Mouse (Mus musculus): Measurements from ENCODE around the gene Ccdc43. TPM values are rescaled to one million over a fixed set of nuclear protein-coding genes. Genes with fewer than 3 reads are reported as not detected.
"Not testable (repeated sequence)": the region's sequence is repeated elsewhere in the genome, so short reads cannot be mapped to it uniquely, and the experiment has no call there.

Gene Ccdc43
- total RNA-seq (2021), result 10 to 100 TPM; 32.8 to 34.5 TPM

GRCm38 (mm10) chr11:102697338-102698017, at the start of gene Ccdc43:
Ccdc43 (minus strand) TSS chr11:102697782.
- intact Hi-C loops (cut with DNase I), result no loop called here
- DNase-seq, result peak; percentile 84

DNA sequence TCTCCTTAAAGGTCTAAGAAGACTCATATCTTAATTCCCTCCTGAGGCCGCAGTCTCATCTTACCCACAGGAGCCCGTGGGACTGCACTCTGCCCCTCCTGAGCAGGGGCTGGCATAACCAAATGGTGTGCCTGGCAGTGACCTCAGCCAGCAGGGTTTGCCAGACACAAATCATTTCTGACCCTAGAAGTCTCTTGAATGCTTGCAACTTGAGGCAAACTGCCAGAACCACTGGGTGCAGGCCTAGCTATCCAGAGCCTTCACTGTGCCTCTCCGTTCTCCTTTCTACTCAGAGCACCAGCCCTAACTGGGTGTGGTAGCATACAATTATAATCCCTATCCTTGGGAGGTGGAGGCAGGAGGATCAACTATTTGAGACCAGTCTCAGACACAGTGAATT, 47.2 kb upstream of the Ccdc43 start:
- intact Hi-C loops (cut with DNase I), result no loop called here

GRCm38 (mm10) chr11:102742843-102743242, 45.3 kb upstream of the Ccdc43 start:
- no peak for DNase-seq
- intact Hi-C loops (cut with DNase I), result no loop called here

More for the DNA sequence above, 47.2 kb upstream of the Ccdc43 start:
- no peak for DNase-seq

DNA sequence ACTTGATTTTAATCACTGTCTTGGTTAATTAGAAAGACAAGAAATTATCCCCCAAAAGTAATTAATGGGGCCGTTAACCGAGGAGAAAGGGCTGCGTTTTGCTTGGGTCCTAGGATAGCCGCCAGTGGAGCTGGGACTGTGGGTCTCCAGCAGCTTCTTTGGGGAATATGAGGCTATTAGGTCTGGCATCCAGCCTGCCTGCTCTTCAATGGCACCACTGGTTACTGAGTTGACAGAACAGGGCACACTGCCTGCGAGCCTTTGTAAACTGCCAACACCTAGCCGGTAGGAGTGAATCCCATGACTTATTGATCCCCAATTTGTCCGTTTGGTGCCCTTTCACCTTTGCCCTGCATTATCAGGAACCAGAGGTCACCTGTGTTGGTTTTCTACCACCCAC, 44.5 kb upstream of the Ccdc43 start:
- intact Hi-C loops (cut with DNase I), result no loop called here
- peak; percentile 81 for DNase-seq

GRCm38 (mm10) chr11:102741129-102741950, 43.8 kb upstream of the Ccdc43 start:
- peak; percentile 91 for DNase-seq
- intact Hi-C loops (cut with DNase I), result no loop called here

DNA sequence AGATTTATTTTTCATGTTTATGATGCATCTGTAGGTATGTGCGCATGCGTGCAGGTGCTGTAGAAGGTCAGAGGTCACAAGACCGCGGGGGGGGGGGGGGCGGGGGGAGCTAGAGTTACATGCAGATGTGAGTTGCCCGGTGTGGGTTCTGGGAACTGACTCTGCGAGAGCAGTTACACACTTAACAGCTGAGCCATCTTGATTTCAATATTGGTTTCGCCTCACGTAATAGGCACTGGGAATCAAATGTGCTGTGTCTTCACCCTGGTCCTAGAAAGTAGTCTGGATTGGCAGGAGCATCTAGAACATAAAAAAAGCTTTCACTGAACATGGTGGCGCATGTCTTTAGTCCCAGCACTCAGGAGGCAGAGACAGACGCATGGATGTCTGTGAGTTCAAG, 43.1 kb upstream of the Ccdc43 start:
- intact Hi-C loops (cut with DNase I), result no loop called here
- DNase-seq, result no peak

DNA sequence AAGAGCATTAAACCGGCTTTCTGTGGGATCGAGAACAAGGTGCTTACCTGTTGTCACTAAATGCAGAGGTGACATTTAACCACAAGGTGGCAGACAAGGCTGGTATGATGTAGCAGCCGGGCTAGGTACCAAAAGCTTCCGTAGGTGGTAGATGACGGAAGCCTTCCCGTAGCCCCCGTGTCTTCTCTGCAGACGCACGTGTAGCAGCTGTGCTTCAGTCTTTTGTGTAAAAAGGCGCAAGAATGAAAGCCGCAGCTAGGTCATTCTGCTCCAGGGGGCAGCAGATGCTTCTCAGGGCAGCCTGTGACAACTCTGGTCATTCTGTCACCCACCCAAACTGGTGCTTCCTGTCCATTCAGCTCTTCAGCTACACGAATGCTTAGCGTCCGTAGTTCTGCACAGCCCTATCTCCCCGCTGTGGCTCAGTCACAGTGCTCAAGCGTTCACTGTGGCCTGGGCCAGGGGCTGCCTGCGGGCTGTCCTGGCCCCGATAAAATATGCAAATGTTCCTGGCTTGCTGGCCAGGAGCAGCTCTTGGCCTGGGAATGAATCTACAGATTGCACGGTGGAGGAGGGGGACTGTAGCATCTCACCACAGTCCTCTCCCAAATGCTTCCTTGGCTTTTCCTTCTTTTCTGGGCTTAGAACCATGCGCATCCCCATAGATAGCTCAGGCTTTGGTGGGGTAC, 41.8 kb upstream of the Ccdc43 start:
- peak; percentile 83 for DNase-seq
- intact Hi-C loops (cut with DNase I), result no loop called here

DNA sequence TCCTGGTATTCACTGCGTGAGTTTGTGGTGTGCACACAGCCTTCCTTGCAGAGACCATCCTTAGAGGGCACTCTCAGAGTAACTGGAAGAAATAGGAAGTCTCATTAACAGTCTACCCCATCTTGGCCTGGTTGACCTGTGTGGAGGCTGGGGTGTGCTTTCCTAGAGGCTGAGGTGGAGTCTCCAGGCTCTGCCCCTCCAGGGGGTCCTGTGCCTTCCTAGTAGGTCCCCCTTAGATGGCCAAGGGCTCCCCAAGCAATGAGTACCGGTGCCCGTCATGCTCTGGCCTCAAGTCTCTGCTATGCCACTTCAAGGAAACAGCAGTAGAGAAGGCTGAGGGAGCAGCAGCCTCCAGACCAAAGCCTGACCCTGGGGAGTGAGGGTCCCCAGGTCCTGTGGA, 40.5 kb upstream of the Ccdc43 start:
- intact Hi-C loops (cut with DNase I), result no loop called here
- DNase-seq, result no peak

GRCm38 (mm10) chr11:102734961-102735360, 37.4 kb upstream of the Ccdc43 start:
- DNase-seq, result no peak
- intact Hi-C loops (cut with DNase I), result no loop called here

DNA sequence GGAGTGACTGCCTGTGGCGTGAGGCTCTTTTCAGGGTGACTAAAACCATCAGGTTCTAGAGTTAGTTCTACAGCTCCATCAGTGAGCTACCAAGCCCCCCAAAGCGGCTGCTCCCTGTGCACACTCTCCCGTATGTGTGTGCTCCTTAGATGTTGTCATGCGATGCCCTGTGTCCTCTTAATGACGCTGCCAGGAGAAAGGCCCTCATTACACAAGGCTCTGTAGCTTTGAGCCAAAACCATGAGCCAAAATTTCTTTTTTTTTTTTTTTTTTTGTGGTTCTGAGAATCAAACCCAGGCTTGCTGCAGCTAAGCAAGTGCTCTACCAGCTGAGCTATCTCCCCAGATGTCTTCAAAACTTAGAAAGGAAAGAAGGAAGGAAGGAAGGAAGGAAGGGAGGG, 35.6 kb upstream of the Ccdc43 start:
- intact Hi-C loops (cut with DNase I), result no loop called here
- DNase-seq, result no peak

DNA sequence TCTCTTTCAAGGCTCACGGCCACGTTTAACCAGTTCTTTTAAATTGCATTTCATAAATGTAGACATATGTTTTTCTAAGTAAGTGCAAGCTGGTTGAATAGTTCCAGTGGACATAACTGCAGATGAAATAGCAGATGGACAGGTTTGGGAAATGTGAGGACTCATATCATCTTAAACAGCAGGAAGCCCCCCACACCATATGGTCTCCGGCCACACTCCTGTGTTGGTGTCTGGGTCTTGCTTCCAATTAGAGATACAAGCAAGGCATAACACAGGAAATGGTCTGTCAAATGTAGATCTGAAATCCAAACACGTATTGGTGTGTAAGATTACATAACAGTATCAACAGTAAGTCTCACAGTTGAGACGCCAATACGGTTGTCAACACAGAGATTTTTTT, 33.8 kb upstream of the Ccdc43 start:
- no peak for DNase-seq
- intact Hi-C loops (cut with DNase I), result no loop called here

DNA sequence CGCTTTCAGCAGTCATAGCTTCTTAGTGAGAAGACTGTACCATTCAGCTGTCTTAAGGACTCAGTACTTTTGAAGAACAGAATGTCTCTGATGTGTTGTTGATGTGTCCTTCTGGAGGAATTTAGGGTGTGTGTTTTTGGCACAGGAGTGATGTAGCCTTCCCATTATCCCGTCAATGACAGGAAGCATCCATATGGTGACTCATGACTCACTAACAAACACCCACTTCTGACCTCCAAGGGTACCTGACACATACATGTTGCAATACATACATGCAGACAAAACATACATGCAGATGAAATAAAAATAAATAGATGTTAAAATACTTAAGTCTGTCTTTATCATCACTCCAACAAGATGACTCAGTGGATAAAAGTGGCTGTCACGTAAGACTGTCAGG, 32.3 kb upstream of the Ccdc43 start:
- intact Hi-C loops (cut with DNase I), result no loop called here
- no peak for DNase-seq

DNA sequence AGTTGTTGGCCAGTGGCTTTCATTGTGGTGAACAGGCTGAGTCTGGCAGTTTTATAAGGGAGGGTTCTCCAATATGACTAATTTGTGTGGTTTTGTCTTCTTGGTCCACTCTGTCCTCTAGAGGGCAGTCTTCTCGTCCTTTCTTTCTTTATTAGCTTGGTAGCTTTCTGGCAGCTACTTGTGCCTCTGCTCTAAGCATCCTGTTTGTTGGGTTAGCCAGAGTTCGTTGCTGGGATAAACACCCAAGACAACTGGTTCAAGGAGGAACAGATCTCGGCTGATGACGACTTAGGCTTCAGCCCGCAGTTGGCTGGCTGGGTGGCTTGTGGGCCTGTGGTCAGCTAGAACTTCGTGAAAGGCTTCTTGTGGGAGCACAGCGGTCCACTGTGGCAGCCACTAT, 31.0 kb upstream of the Ccdc43 start:
- intact Hi-C loops (cut with DNase I), result no loop called here
- no peak for DNase-seq

DNA sequence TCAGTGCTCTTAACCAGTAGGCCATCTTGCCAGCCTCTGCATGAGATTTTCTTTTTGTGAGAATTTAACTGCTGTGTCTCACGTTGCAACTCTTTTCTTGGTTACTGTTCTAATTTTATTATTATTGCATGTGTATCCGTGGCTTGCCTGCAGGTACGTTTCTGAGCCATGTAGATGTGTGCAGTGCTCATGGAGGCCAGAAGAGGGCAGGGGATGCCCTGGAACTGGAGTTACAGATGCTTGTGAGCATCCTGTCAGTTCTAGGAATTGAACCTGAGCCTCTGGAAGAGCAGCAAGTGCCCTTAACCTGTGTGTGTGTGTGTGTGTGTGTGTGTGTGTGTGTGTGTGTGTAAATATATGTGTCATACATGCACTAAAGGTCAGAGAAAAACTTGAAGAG, 28.0 kb upstream of the Ccdc43 start:
- intact Hi-C loops (cut with DNase I), result no loop called here
- DNase-seq, result peak; percentile 38

- intact Hi-C loops (cut with DNase I), result no loop called here
- DNase-seq, result no peak
Measured at GRCm38 (mm10) chr11:102716135-102716534, 18.6 kb upstream of the Ccdc43 start.

GRCm38 (mm10) chr11:102714578-102714977, 17.0 kb upstream of the Ccdc43 start:
- DNase-seq; intact Hi-C loops (cut with DNase I): not testable (repeated sequence)

DNA sequence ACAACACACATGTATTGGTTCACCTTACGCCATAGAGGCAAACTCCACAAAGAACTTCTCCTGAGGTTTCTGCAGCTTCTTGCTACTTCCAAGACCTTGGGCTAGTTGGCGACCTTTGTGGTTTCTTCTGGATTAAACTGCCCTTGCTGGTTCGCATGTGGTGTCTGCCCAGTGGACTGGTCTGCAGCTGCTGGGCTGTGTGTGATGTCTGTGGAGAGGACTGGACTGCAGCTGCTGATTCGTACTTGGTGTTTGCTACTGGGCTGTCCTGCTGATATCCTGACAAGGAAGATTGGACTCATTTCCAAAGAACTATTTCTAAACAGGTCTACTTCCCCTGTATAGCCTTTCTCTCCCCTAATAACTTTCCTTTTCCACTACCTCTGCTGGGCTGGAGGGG, 14.8 kb upstream of the Ccdc43 start:
- DNase-seq, result no peak
- intact Hi-C loops (cut with DNase I), result no loop called here

DNA sequence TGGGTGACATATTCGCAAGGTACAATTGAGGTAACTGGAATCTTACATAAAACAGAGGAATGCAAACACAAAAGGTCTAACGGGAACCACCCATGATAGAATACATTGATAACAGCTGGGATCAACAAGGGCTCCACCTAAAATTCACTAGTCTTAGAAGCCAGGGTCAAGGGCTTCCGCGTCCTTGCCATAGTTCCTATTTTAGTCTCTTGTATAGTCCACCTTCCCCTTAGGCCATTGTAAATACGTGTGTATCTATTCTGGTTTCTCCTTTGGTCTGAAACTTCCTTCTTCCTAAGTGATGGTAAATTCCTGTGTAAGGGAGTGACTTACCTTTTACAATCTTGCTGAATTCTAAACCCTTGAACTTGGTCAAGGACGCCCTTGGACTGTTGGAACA, 4.6 kb upstream of the Ccdc43 start:
- intact Hi-C loops (cut with DNase I); DNase-seq: not testable (repeated sequence)

GRCm38 (mm10) chr11:102698018-102698476, 465 bp upstream of the Ccdc43 start:
- intact Hi-C loops (cut with DNase I), result no loop called here
- DNase-seq, result no peak

DNA sequence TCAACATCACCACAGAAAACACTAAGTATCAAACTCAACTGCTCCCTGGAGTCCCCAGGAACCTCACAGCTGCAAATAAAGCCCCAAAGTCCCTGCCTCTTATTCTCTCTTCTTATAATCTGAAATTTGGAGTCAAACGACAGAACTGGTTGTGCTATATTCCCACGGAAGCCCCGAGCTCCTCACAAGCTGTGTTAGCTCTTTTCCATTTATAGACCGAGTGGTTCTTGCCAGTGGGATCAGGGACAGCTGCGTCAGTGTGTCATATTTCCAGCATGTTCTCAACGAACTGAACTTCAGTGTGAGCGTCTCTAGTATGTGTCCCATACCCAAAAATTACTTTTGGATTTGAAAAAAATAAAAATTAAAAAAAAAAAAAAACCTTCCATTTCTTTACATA, 2.3 kb downstream of the Ccdc43 start:
- DNase-seq, result no peak
- intact Hi-C loops (cut with DNase I), result no loop called here

GRCm38 (mm10) chr11:102690162-102690561, 7.4 kb downstream of the Ccdc43 start:
- intact Hi-C loops (cut with DNase I), result no loop called here
- DNase-seq, result peak; percentile 76
